Mouse (Mus musculus) CD4-positive naive resting alpha-beta T cell, adult 76 days (primary cell): ENCODE results near the gene Cep78. TPM values are rescaled to one million over a fixed set of nuclear protein-coding genes. Genes with fewer than 3 reads are reported as not detected.

Experiments used
- total RNA-seq: library from RNA; stranded (reverse); gene quantifications from one replicate; pipeline ENCODE4 v1.2.4, GENCODE M21; 2023

Cep78 gene
- 6.2 TPM for total RNA-seq

GRCm38 (mm10) chr19:15984449-15985171, at the start of gene Cep78:
Gene Cep78, minus strand, starts transcription at chr19:15984989.

DNA sequence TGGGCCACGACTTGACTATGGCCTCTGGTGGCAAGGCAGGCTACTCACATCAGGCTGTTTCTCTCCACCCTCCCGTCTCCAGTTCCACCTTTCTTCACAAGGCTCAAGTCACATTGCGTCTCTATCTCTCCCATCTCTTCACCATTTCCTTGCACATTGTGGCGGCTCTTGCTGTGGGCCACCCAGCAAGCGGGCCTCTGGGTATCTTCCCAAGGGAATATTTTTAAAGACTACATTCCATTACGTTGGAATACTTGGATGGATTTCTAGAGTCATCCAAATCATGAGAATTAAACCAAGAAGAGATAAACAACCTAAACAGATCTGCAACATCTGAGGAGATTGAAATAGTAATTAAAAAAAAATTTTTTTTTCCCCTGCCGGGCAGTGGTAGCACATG, 37.6 kb downstream of the Cep78 start, which contains the start of gene Psat1:
TSS of gene Psat1 (minus strand) at position 101 of the 400 bp plus-strand sequence.

Other genes starting within 250 kb of the Cep78 start
- 22.7 TPM for gene Psat1, start 37.7 kb downstream of the Cep78 start, total RNA-seq
- 13.1 TPM for gene Gnaq, start 147.8 kb upstream of the Cep78 start, total RNA-seq